Mouse (Mus musculus) central nervous system, embryonic 18 days (tissue): ENCODE data around the gene Ugt2b38. TPM values are rescaled to one million over a fixed set of nuclear protein-coding genes. Genes with fewer than 3 reads are reported as not detected.

ENCODE experiments used
- polyA plus RNA-seq: library from polyadenylated mRNA; depleted of rRNA; stranded (reverse); fragments of >200 nt; gene quantifications from 2 replicates; pipeline ENCODE4 v1.2.3, GENCODE M21; 2012; rRNA removed

Gene Ugt2b38
- not detected in 2 replicates for polyA plus RNA-seq

DNA sequence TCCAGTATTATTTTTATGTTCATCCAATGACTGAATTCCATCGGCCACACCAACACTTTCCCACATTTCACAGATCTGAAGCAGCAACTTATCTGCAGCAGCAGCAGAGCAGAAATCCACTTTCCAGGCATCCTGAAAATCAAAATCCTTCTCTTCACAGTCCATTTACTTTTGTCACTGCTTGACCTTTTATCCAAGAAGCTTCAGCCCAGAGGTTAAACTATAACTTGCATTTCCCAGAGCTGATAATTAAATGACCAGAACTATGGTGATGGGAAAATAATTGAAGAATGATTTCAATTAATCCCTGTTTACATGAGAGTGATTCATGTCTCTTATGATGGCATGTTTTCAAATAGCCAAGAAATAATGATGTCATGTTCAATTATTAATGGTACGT is at the start of gene Ugt2b38:
Gene Ugt2b38 (minus strand): TSS at position 163 of the 400 bp plus-strand sequence.

Other genes starting within 250 kb of the Ugt2b38 start
- 0.03 TPM in 1 of 2 replicates, not detected in the other for gene Ugt2b37, start 169.4 kb downstream of the Ugt2b38 start, polyA plus RNA-seq
- not detected in 2 replicates for gene Ugt2a3, start 87.0 kb downstream of the Ugt2b38 start, polyA plus RNA-seq
- gene Ugt2a2, start 58.1 kb upstream of the Ugt2b38 start, polyA plus RNA-seq: not detected in 2 replicates
- not detected in 2 replicates for gene Gm43638, start 62.6 kb upstream of the Ugt2b38 start, polyA plus RNA-seq
- 0.05 and 0.18 TPM in 2 replicates for gene Ugt2a1, start 66.7 kb upstream of the Ugt2b38 start, polyA plus RNA-seq
- gene Sult1b1, start 114.0 kb upstream of the Ugt2b38 start, polyA plus RNA-seq: not detected in 2 replicates
- not detected in 2 replicates for gene Sult1d1, start 144.8 kb upstream of the Ugt2b38 start, polyA plus RNA-seq
- gene Sult1e1, start 167.4 kb upstream of the Ugt2b38 start, polyA plus RNA-seq: not detected in 2 replicates
- gene Csn1s1, start 242.0 kb upstream of the Ugt2b38 start, polyA plus RNA-seq: 0.08 and 0.10 TPM in 2 replicates